Mouse (Mus musculus): ENCODE data around the gene Pias4.
"Not testable (repeated sequence)": the region's sequence is repeated elsewhere in the genome, so short reads cannot be mapped to it uniquely, and the experiment has no call there.

The Pias4 gene

GRCm38 (mm10) chr10:81191342-81191982, 23.7 kb upstream of the Pias4 start:
- DNase-seq (ENCODE audit: low read depth, low spot score) = no peak

GRCm38 (mm10) chr10:81190912-81191321, 23.2 kb upstream of the Pias4 start:
- DNase-seq (ENCODE audit: low read depth, low spot score) = peak; percentile 62

- peak; percentile 69 for DNase-seq (ENCODE audit: low read depth, low spot score)
Measured at GRCm38 (mm10) chr10:81190236-81190911, 22.7 kb upstream of the Pias4 start.

- no peak for DNase-seq (ENCODE audit: low read depth, low spot score)
Measured at GRCm38 (mm10) chr10:81189821-81190220, 22.1 kb upstream of the Pias4 start.

GRCm38 (mm10) chr10:81187161-81187560, 19.4 kb upstream of the Pias4 start:
- DNase-seq (ENCODE audit: low read depth, low spot score) = no peak

GRCm38 (mm10) chr10:81184765-81185164, 17.0 kb upstream of the Pias4 start:
- DNase-seq (ENCODE audit: low read depth, low spot score) = no peak

- DNase-seq (ENCODE audit: low read depth, low spot score) = no peak
Measured at GRCm38 (mm10) chr10:81183805-81184204, 16.1 kb upstream of the Pias4 start, which contains the start of gene 4930442H23Rik. Gene 4930442H23Rik (minus strand): TSS chr10:81183849.

GRCm38 (mm10) chr10:81182336-81183333, 14.9 kb upstream of the Pias4 start, which contains the start of gene Dapk3:
Gene Dapk3 (plus strand): TSS chr10:81183005.
- peak; percentile 100 for DNase-seq (ENCODE audit: low read depth, low spot score)

- not testable (repeated sequence) for DNase-seq (ENCODE audit: low read depth, low spot score)
Measured at GRCm38 (mm10) chr10:81181860-81182259, 14.1 kb upstream of the Pias4 start.

- no peak for DNase-seq (ENCODE audit: low read depth, low spot score)
Measured at GRCm38 (mm10) chr10:81180946-81181345, 13.2 kb upstream of the Pias4 start.

GRCm38 (mm10) chr10:81179451-81180342, 12.0 kb upstream of the Pias4 start:
- no peak for DNase-seq (ENCODE audit: low read depth, low spot score)

- DNase-seq (ENCODE audit: low read depth, low spot score) = no peak
Measured at GRCm38 (mm10) chr10:81178927-81179326, 11.2 kb upstream of the Pias4 start.

GRCm38 (mm10) chr10:81177958-81178712, 10.4 kb upstream of the Pias4 start:
- no peak for DNase-seq (ENCODE audit: low read depth, low spot score)

GRCm38 (mm10) chr10:81177491-81177925, 9.8 kb upstream of the Pias4 start:
- DNase-seq (ENCODE audit: low read depth, low spot score) = peak; percentile 43

- peak; percentile 98 for DNase-seq (ENCODE audit: low read depth, low spot score)
Measured at GRCm38 (mm10) chr10:81176466-81177271, 8.9 kb upstream of the Pias4 start, which contains the start of gene Eef2. Gene Eef2 (plus strand): TSS chr10:81176631.

- no peak for DNase-seq (ENCODE audit: low read depth, low spot score)
Measured at GRCm38 (mm10) chr10:81175936-81176465, 8.3 kb upstream of the Pias4 start.

- DNase-seq (ENCODE audit: low read depth, low spot score) = not testable (repeated sequence)
Measured at GRCm38 (mm10) chr10:81175345-81175701, 7.6 kb upstream of the Pias4 start.

GRCm38 (mm10) chr10:81174617-81175344, 7.1 kb upstream of the Pias4 start:
- peak; percentile 92 for DNase-seq (ENCODE audit: low read depth, low spot score)
